Mouse (Mus musculus) testis, adult 2 months (tissue): Measurements from ENCODE around the gene Syvn1. TPM values are rescaled to one million over a fixed set of nuclear protein-coding genes. Genes with fewer than 3 reads are reported as not detected.

Source experiments
- H3K27ac ChIP-seq: fragments of 200-500 bp; 2 replicates; pipeline ENCODE4 v1.5.1; 2012; ENCODE audit warnings: low read depth, low read length; ENCODE audit not compliant: control insufficient read depth, insufficient read depth
- H3K27me3 ChIP-seq: fragments of 200-500 bp; 2 replicates; pipeline ENCODE4 v1.6.1; 2012; ENCODE audit warnings: mild to moderate bottlenecking, low read length, moderate library complexity; ENCODE audit not compliant: control insufficient read depth, insufficient read depth
- H3K36me3 ChIP-seq: fragments of 200-500 bp; 2 replicates; pipeline ENCODE4 v1.6.1; 2012; ENCODE audit warnings: mild to moderate bottlenecking, low read length; ENCODE audit not compliant: control insufficient read depth, insufficient read depth
- H3K4me1 ChIP-seq: fragments of 200-500 bp; 2 replicates; pipeline ENCODE4 v1.6.1; 2012; ENCODE audit warnings: low read length; ENCODE audit not compliant: control insufficient read depth, insufficient read depth
- H3K4me3 ChIP-seq: fragments of 200-500 bp; 2 replicates; pipeline ENCODE4 v1.5.1; 2012; ENCODE audit warnings: low read depth, mild to moderate bottlenecking, low read length, moderate library complexity, mixed read lengths; ENCODE audit not compliant: control insufficient read depth
- CTCF ChIP-seq: fragments of 200-500 bp; IDR thresholded peaks from 2 replicates; pipeline ENCODE4 v1.5.1; 2012; ENCODE audit warnings: low read depth, mild to moderate bottlenecking, inconsistent platforms, low read length, moderate library complexity; ENCODE audit not compliant: control insufficient read depth, insufficient read depth, insufficient replicate concordance
- POLR2A ChIP-seq: fragments of 200-500 bp; IDR thresholded peaks from 2 replicates; pipeline ENCODE4 v1.6.1; 2012; ENCODE audit warnings: low read depth, mild to moderate bottlenecking, inconsistent platforms, low read length, moderate library complexity; ENCODE audit not compliant: control insufficient read depth
- polyA plus RNA-seq: library from polyadenylated mRNA; depleted of rRNA; stranded (reverse); fragments of >200 nt; gene quantifications from 2 replicates; pipeline ENCODE4 v1.2.3, GENCODE M21; 2012; rRNA removed

Gene Syvn1
- polyA plus RNA-seq, 1 experiment, result 33.3 TPM

- peaks cover 3% of the 10 kb centered on the region for H3K36me3 ChIP-seq
These were observed 42.5 kb downstream of the Syvn1 start for GRCm38 (mm10) chr19:6088841-6089240.

GRCm38 (mm10) chr19:6094119-6094518, 47.7 kb downstream of the Syvn1 start, which contains the start of gene AC131692.1:
AC131692.1 (plus strand) TSS chr19:6094419.
- TF ChIP-seq POLR2A (no peak), CTCF (no peak)
- peak within 1 kb of the TSS; percentile 3; the same call in 1 of the 2 replicates for H3K27ac ChIP-seq

More at GRCm38 (mm10) chr19:6088841-6089240, 42.5 kb downstream of the Syvn1 start:
- no peak overlapping the region for H3K27ac ChIP-seq
- peaks cover 6% of the 10 kb centered on the region for H3K4me1 ChIP-seq
- no peak overlapping the region for H3K4me3 ChIP-seq
- no peaks in the 10 kb centered on the region for H3K27me3 ChIP-seq
- no peak for TF ChIP-seq POLR2A
- TF ChIP-seq CTCF, result no peak

GRCm38 (mm10) chr19:6097847-6098246, 51.5 kb downstream of the Syvn1 start:
- Histone ChIP-seq H3K36me3 (peaks cover 3% of the 10 kb centered on the region; the same call in 1 of the 2 replicates), H3K27me3 (no peaks in the 10 kb centered on the region), H3K4me3 (no peak overlapping the region), H3K27ac (no peak overlapping the region), H3K4me1 (no peaks in the 10 kb centered on the region)
- TF ChIP-seq POLR2A, result no peak
- no peak for TF ChIP-seq CTCF

More at GRCm38 (mm10) chr19:6094119-6094518, 47.7 kb downstream of the Syvn1 start, which contains the start of gene AC131692.1:
- Histone ChIP-seq H3K4me3 (peak within 1 kb of the TSS; percentile 79), H3K27me3 (no peaks in the 10 kb centered on the region), H3K36me3 (peaks cover 6% of the 10 kb centered on the region), H3K4me1 (no peaks in the 10 kb centered on the region)

- no peaks in the 10 kb centered on the region for H3K27me3 ChIP-seq
- H3K4me1 ChIP-seq, result peaks cover under 1% of the 10 kb centered on the region
- no peak overlapping the region for H3K27ac ChIP-seq
- no peak overlapping the region for H3K4me3 ChIP-seq
- peaks cover 3% of the 10 kb centered on the region; the same call in 1 of the 2 replicates for H3K36me3 ChIP-seq
- TF ChIP-seq POLR2A (no peak), CTCF (no peak)
These were observed 54.8 kb downstream of the Syvn1 start for GRCm38 (mm10) chr19:6101186-6101585.

- Histone ChIP-seq H3K36me3 (peaks cover 3% of the 10 kb centered on the region; the same call in 1 of the 2 replicates), H3K4me3 (no peak overlapping the region), H3K27me3 (no peaks in the 10 kb centered on the region), H3K27ac (no peak overlapping the region), H3K4me1 (peaks cover 3% of the 10 kb centered on the region)
- TF ChIP-seq POLR2A (no peak), CTCF (no peak)
These were observed 55.9 kb downstream of the Syvn1 start for GRCm38 (mm10) chr19:6102169-6102853.

Other genes with a start within 250 kb of the Syvn1 start
- gene Frmd8, start 171.3 kb upstream of the Syvn1 start, polyA plus RNA-seq, result 25.3 and 28.1 TPM in 2 replicates
- 20.1 and 26.1 TPM in 2 replicates for gene Slc25a45, start 168.8 kb upstream of the Syvn1 start, polyA plus RNA-seq
- gene Tigd3, start 152.4 kb upstream of the Syvn1 start, polyA plus RNA-seq, result 0.84 and 0.94 TPM in 2 replicates
- 63.6 and 69.2 TPM in 2 replicates for gene Dpf2, start 133.6 kb upstream of the Syvn1 start, polyA plus RNA-seq
- 0.89 and 0.90 TPM in 2 replicates for gene Cdc42ep2, start 121.8 kb upstream of the Syvn1 start, polyA plus RNA-seq
- 31.4 and 32.0 TPM in 2 replicates for gene Pola2, start 82.4 kb upstream of the Syvn1 start, polyA plus RNA-seq
- 0.06 TPM in 1 of 2 replicates, not detected in the other for gene Slc22a20, start 60.4 kb upstream of the Syvn1 start, polyA plus RNA-seq
- 2.5 and 3.4 TPM in 2 replicates for gene Capn1, start 30.7 kb upstream of the Syvn1 start, polyA plus RNA-seq
- gene Mrpl49, start 11.2 kb downstream of the Syvn1 start, polyA plus RNA-seq, result 9.5 and 9.8 TPM in 2 replicates
- 605 and 748 TPM in 2 replicates for gene Fau, start 11.3 kb downstream of the Syvn1 start, polyA plus RNA-seq
- gene Znhit2, start 14.6 kb downstream of the Syvn1 start, polyA plus RNA-seq, result 742 and 891 TPM in 2 replicates
- 26.0 and 26.5 TPM in 2 replicates for gene Tm7sf2, start 21.8 kb downstream of the Syvn1 start, polyA plus RNA-seq
- 48.4 and 52.1 TPM in 2 replicates for gene Vps51, start 30.7 kb downstream of the Syvn1 start, polyA plus RNA-seq
- gene Tmem262, start 33.5 kb downstream of the Syvn1 start, polyA plus RNA-seq, result 190 and 219 TPM in 2 replicates
- 3.5 and 5.6 TPM in 2 replicates for gene Gm28374, start 35.7 kb downstream of the Syvn1 start, polyA plus RNA-seq
- 61.1 and 70.2 TPM in 2 replicates for gene Zfpl1, start 38.4 kb downstream of the Syvn1 start, polyA plus RNA-seq
- gene Cdca5, start 38.4 kb downstream of the Syvn1 start, polyA plus RNA-seq, result 20.9 and 22.0 TPM in 2 replicates
- 78.6 and 90.7 TPM in 2 replicates for gene AC131692.1, start 47.8 kb downstream of the Syvn1 start, polyA plus RNA-seq
- 4.0 TPM in 2 replicates for gene Naaladl1, start 59.2 kb downstream of the Syvn1 start, polyA plus RNA-seq
- gene Sac3d1, start 72.1 kb downstream of the Syvn1 start, polyA plus RNA-seq, result 22.3 and 26.8 TPM in 2 replicates
- gene Snx15, start 81.7 kb downstream of the Syvn1 start, polyA plus RNA-seq, result 13.7 and 15.7 TPM in 2 replicates
- 0.83 and 1.1 TPM in 2 replicates for gene Batf2, start 94.4 kb downstream of the Syvn1 start, polyA plus RNA-seq
- gene Arl2, start 95.0 kb downstream of the Syvn1 start, polyA plus RNA-seq, result 61.5 and 65.5 TPM in 2 replicates
- 19.0 and 20.7 TPM in 2 replicates for gene Majin, start 137.8 kb downstream of the Syvn1 start, polyA plus RNA-seq
- 3.8 and 4.3 TPM in 2 replicates for gene Gpha2, start 179.8 kb downstream of the Syvn1 start, polyA plus RNA-seq
- 4.6 TPM in 2 replicates for gene Ppp2r5b, start 189.3 kb downstream of the Syvn1 start, polyA plus RNA-seq
- 40.2 and 40.5 TPM in 2 replicates for gene Atg2a, start 195.1 kb downstream of the Syvn1 start, polyA plus RNA-seq
- gene Ehd1, start 230.1 kb downstream of the Syvn1 start, polyA plus RNA-seq, result 521 and 642 TPM in 2 replicates